Mouse (Mus musculus): ENCODE data around the gene Hexim1.

Hexim1 gene

GRCm38 (mm10) chr11:103120315-103120714 lies 4.3 kb downstream of the Hexim1 start:
- POLR2A ChIA-PET = interaction anchor here in 3 of 4 experiments (0.6 to 4.9 kb wide), 6 partner anchors 9 to 90 kb away, joined by 3 to 57 read pairs (median 5); partner anchors contain the start of gene Hexim2 (in 2 of the 3)
- CTCF ChIA-PET = interaction anchor here in 1 of 4 experiments (0.6 kb wide), 1 partner anchor 52 kb away, joined by 4 read pairs; no protein-coding TSS in a partner anchor

GRCm38 (mm10) chr11:103131701-103132575 lies 15.9 kb downstream of the Hexim1 start, which contains the start of gene Hexim2:
TSS of gene Hexim2 (plus strand) at chr11:103132429.
- ChIA-PET CTCF (interaction anchor here (0.7 to 3.4 kb wide), 15 partner anchors 14 to 206 kb away, joined by 3 to 48 read pairs (median 8); partner anchors contain the start of genes Hexim1 (in 4 of the 4), Acbd4 (in 1 of the 4) and Plcd3 (in 1 of the 4)), POLR2A (interaction anchor here (0.5 to 33.6 kb wide), 87 partner anchors 9 to 1157 kb away, joined by 3 to 2603 read pairs (median 6); partner anchors contain the start of genes Hexim1 (in 4 of the 4), Acbd4 (in 3 of the 4), Plcd3 (in 3 of the 4) and Dcakd (in 2 of the 4))

GRCm38 (mm10) chr11:103132576-103133455 lies 16.8 kb downstream of the Hexim1 start:
- CTCF ChIA-PET = interaction anchor here (0.5 to 3.4 kb wide), 45 partner anchors 10 to 1162 kb away, joined by 3 to 48 read pairs (median 5); partner anchors contain the start of genes Hexim1 (in 4 of the 4), Acbd4 (in 1 of the 4), Higd1b (in 1 of the 4) and Plcd3 (in 1 of the 4)
- POLR2A ChIA-PET = interaction anchor here (0.6 to 33.6 kb wide), 182 partner anchors 9 to 1896 kb away, joined by 3 to 2603 read pairs (median 4); partner anchors contain the start of genes Hexim1 (in 4 of the 4), Acbd4 (in 3 of the 4), Plcd3 (in 3 of the 4) and Plekhm1 (in 3 of the 4)

- ChIA-PET POLR2A (interaction anchor here (0.6 to 33.6 kb wide), 163 partner anchors 8 to 1896 kb away, joined by 3 to 2603 read pairs (median 4); partner anchors contain the start of genes Hexim1 (in 4 of the 4), Acbd4 (in 3 of the 4), Plcd3 (in 3 of the 4) and Plekhm1 (in 3 of the 4)), CTCF (interaction anchor here (0.5 to 3.4 kb wide), 35 partner anchors 16 to 1163 kb away, joined by 3 to 48 read pairs (median 6); partner anchors contain the start of genes Hexim1 (in 3 of the 4), Acbd4 (in 1 of the 4) and Plcd3 (in 1 of the 4))
Observed at GRCm38 (mm10) chr11:103133456-103134185, 17.6 kb downstream of the Hexim1 start.

- ChIA-PET POLR2A (interaction anchor here (0.6 to 33.6 kb wide), 28 partner anchors 9 to 1024 kb away, joined by 3 to 2603 read pairs (median 28); partner anchors contain the start of genes Hexim1 (in 4 of the 4), Acbd4 (in 3 of the 4), Plcd3 (in 3 of the 4) and Adam11 (in 1 of the 4)), CTCF (interaction anchor here in 3 of 4 experiments (1.6 to 3.4 kb wide), 6 partner anchors 19 to 32 kb away, joined by 9 to 48 read pairs (median 18); partner anchors contain the start of genes Acbd4 (in 1 of the 3), Hexim1 (in 1 of the 3) and Plcd3 (in 1 of the 3))
Observed at GRCm38 (mm10) chr11:103134221-103134620, 18.2 kb downstream of the Hexim1 start.

- CTCF ChIA-PET = interaction anchor here in 2 of 4 experiments (0.8 to 1.1 kb wide), 2 partner anchors 24 to 33 kb away, joined by 3 to 4 read pairs; no protein-coding TSS in a partner anchor
- POLR2A ChIA-PET = interaction anchor here in 3 of 4 experiments (0.6 to 33.6 kb wide), 8 partner anchors 7 to 138 kb away, joined by 3 to 2603 read pairs (median 92); partner anchors contain the start of genes Hexim1 (in 3 of the 3), Acbd4 (in 1 of the 3) and Plcd3 (in 1 of the 3)
Observed at GRCm38 (mm10) chr11:103136039-103136577, 20.1 kb downstream of the Hexim1 start.

- ChIA-PET CTCF (interaction anchor here (0.6 to 5.2 kb wide), 11 partner anchors 18 to 468 kb away, joined by 3 to 30 read pairs (median 3); partner anchors contain the start of gene Hexim1 (in 1 of the 4)), POLR2A (interaction anchor here (0.7 to 33.6 kb wide), 24 partner anchors 7 to 193 kb away, joined by 3 to 2603 read pairs (median 8); partner anchors contain the start of genes Hexim1 (in 3 of the 4), Acbd4 (in 2 of the 4), Hexim2 (in 2 of the 4) and Plcd3 (in 2 of the 4))
Observed at GRCm38 (mm10) chr11:103139951-103140762, 24.1 kb downstream of the Hexim1 start.

GRCm38 (mm10) chr11:103140763-103141100 lies 24.7 kb downstream of the Hexim1 start:
- POLR2A ChIA-PET = interaction anchor here in 3 of 4 experiments (0.6 to 33.6 kb wide), 20 partner anchors 8 to 240 kb away, joined by 3 to 2603 read pairs (median 8); partner anchors contain the start of genes Hexim1 (in 3 of the 3), Acbd4 (in 2 of the 3), Hexim2 (in 2 of the 3) and Plcd3 (in 2 of the 3)

GRCm38 (mm10) chr11:103141101-103141943 lies 25.3 kb downstream of the Hexim1 start:
- ChIA-PET POLR2A (interaction anchor here (0.5 to 33.6 kb wide), 27 partner anchors 8 to 240 kb away, joined by 3 to 2603 read pairs (median 6); partner anchors contain the start of genes Hexim1 (in 3 of the 4), Hexim2 (in 3 of the 4), Acbd4 (in 2 of the 4) and Plcd3 (in 2 of the 4)), CTCF (interaction anchor here (0.5 to 5.2 kb wide), 17 partner anchors 17 to 569 kb away, joined by 3 to 30 read pairs (median 5); partner anchors contain the start of genes Acbd4 (in 1 of the 4) and Plcd3 (in 1 of the 4))

More at GRCm38 (mm10) chr11:103140763-103141100, 24.7 kb downstream of the Hexim1 start:
- CTCF ChIA-PET = interaction anchor here (0.6 to 5.2 kb wide), 10 partner anchors 18 to 568 kb away, joined by 3 to 30 read pairs (median 4); partner anchors contain the start of genes Acbd4 (in 1 of the 4) and Plcd3 (in 1 of the 4)

- ChIA-PET CTCF (interaction anchor here (0.6 to 5.2 kb wide), 12 partner anchors 17 to 357 kb away, joined by 3 to 30 read pairs (median 4); partner anchors contain the start of genes Acbd4 (in 1 of the 4) and Plcd3 (in 1 of the 4)), POLR2A (interaction anchor here (0.6 to 33.6 kb wide), 19 partner anchors 8 to 241 kb away, joined by 3 to 2603 read pairs (median 9); partner anchors contain the start of genes Hexim1 (in 3 of the 4), Hexim2 (in 3 of the 4), Acbd4 (in 2 of the 4) and Plcd3 (in 2 of the 4))
Observed at GRCm38 (mm10) chr11:103141944-103142255, 25.9 kb downstream of the Hexim1 start.

GRCm38 (mm10) chr11:103142441-103143182 lies 26.6 kb downstream of the Hexim1 start:
- ChIA-PET CTCF (interaction anchor here in 3 of 4 experiments (0.6 to 5.2 kb wide), 15 partner anchors 9 to 250 kb away, joined by 3 to 30 read pairs (median 4); partner anchors contain the start of genes Acbd4 (in 1 of the 3) and Plcd3 (in 1 of the 3)), POLR2A (interaction anchor here (0.5 to 33.6 kb wide), 20 partner anchors 8 to 565 kb away, joined by 3 to 2603 read pairs (median 8); partner anchors contain the start of genes Hexim1 (in 3 of the 4), Hexim2 (in 3 of the 4), Acbd4 (in 2 of the 4) and Plcd3 (in 2 of the 4))

Data from embryonic stem cell, embryonic (primary cell).